30 mouse cellular contexts compared by ENCODE assay signal in the genomic region with DNA sequence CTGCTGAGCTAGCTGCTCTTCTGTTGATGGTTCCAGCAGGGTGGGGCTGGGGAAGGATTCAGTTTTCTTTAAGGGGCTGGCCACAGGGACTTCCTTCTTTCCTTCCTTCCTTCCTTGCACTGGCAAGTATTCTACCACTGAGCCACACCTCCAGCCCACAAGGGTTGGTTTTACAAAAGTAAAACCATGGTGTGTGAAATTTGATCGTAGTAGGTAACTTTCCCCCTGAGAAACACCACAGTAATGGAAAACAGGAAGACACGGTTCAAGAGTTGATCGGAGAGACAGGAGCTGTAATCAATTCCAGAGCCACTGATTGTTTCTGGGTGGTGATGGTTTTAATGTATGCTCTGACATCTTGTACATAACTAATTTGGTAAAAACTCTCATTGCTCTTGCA. TPM values are rescaled to one million over a fixed set of nuclear protein-coding genes. Genes with fewer than 3 reads are reported as not detected.
DNase-seq lines count a peak whose midpoint lies in the region; ATAC-seq and TF ChIP-seq lines count a peak whose summit lies in the region.
"Had no signal": no experiment of that assay in that cellular context is flagged by ENCODE, and none has a peak within 500 bp of the region (broad histone marks: within the 10 kb centered on the region; RNA-seq: fewer than 3 reads in every experiment).

No protein-coding gene starts in this region.

- no peaks in the 10 kb centered on the region for H3K9me3 ChIP-seq in E14TG2a.4 (ENCODE audit: low read length)
- no peaks in the 10 kb centered on the region for H3K9me3 ChIP-seq in embryonic facial prominence, embryonic 10.5 days
- no peaks in the 10 kb centered on the region for H3K9me3 ChIP-seq in limb, embryonic 14.5 days (ENCODE audit: control insufficient read depth, low read length)
- H3K9me3 ChIP-seq: hindbrain, embryonic 15.5 days; limb, embryonic 13.5 days; liver, embryonic 12.5 days; midbrain, embryonic 10.5 days; midbrain, embryonic 15.5 days had no signal

- H3K4me3 ChIP-seq in E14TG2a.4 (replicated peaks; ENCODE audit: low read length), result 0 out of 2 replicates have a peak overlapping the region, but pooled peaks have one; percentile 2
- no peak overlapping the region for H3K4me3 ChIP-seq in embryonic facial prominence, embryonic 10.5 days
- H3K4me3 ChIP-seq in limb, embryonic 14.5 days (replicated peaks; ENCODE audit: low read length), result no peak overlapping the region
- H3K4me3 ChIP-seq in lung, adult 2 months (replicated peaks; ENCODE audit: extremely low read depth, low read depth, low read length), result no peak overlapping the region
- H3K4me3 ChIP-seq: erythroblast, embryonic 14.5 days; hindbrain, embryonic 15.5 days; limb, embryonic 13.5 days; liver, embryonic 12.5 days; midbrain, embryonic 10.5 days; midbrain, embryonic 15.5 days had no signal

- WGBS in embryonic facial prominence, embryonic 10.5 days, result 34% methylated on average over 3 of the region's 3 CpGs
- WGBS in limb, embryonic 14.5 days, result 26% methylated on average over 3 of the region's 3 CpGs
- 66% methylated on average over 3 of the region's 3 CpGs for WGBS in lung, adult 2 months

- H3K4me2 ChIP-seq in limb, embryonic 14.5 days (replicated peaks; ENCODE audit: low read depth, low read length, severe bottlenecking), result no peak overlapping the region
- H3K4me2 ChIP-seq: heart, embryonic 11.5 days; hindbrain, embryonic 15.5 days; limb, embryonic 13.5 days; liver, embryonic 12.5 days; midbrain, embryonic 15.5 days had no signal

- no peak for TF ChIP-seq POLR2A in limb, embryonic 14.5 days (IDR thresholded peaks at IDR 0.05; ENCODE audit: borderline replicate concordance, extremely low read depth, insufficient read depth, insufficient read length)
- no peak for TF ChIP-seq POLR2A in lung, adult 2 months (IDR thresholded peaks at IDR 0.05; ENCODE audit: borderline replicate concordance, extremely low read depth, low read depth, low read length)

- peak; percentile 32 for DNase-seq in embryonic facial prominence, embryonic 10.5 days (ENCODE audit: low spot score)
- peak; percentile 30 for DNase-seq in forelimb bud, embryonic 11.5 days (ENCODE audit: low read depth, low spot score)
- no peak for DNase-seq in limb, embryonic 14.5 days (ENCODE audit: low spot score)
- no peak for DNase-seq in lung, adult 2 months
- no peak for DNase-seq in lung, postnatal 25 days (ENCODE audit: low spot score)
- no peak for DNase-seq in frontal cortex, postnatal 14 days (ENCODE audit: low spot score in 2 of 2)
- DNase-seq in frontal cortex, postnatal 10 days (ENCODE audit: low spot score in 2 of 2), result no peak
- DNase-seq: adrenal gland, postnatal 25 days; cerebellum, adult 18-20 months; cerebellum, postnatal 10 days; gastrocnemius, postnatal 25 days; heart, adult 18-20 months; kidney, adult 2 months; kidney, postnatal 36 days; liver, postnatal 0 days; right cerebral cortex, adult 18-20 months; spleen, adult 18-20 months; thymus, postnatal 14 days had no signal

- no peak overlapping the region for H3K9ac ChIP-seq in limb, embryonic 14.5 days (ENCODE audit: low read depth, low read length, severe bottlenecking)
- H3K9ac ChIP-seq: hindbrain, embryonic 15.5 days; limb, embryonic 13.5 days; liver, embryonic 12.5 days; liver, postnatal 0 days; midbrain, embryonic 15.5 days had no signal

- peak overlapping the region; percentile 42; the same call in 1 of the 2 replicates for H3K27ac ChIP-seq in embryonic facial prominence, embryonic 10.5 days (replicated peaks)
- H3K27ac ChIP-seq in limb, embryonic 14.5 days (replicated peaks; ENCODE audit: low read depth, low read length), result 0 out of 2 replicates have a peak overlapping the region, but pooled peaks have one; percentile 9
- H3K27ac ChIP-seq: hindbrain, embryonic 15.5 days; limb, embryonic 13.5 days; liver, embryonic 12.5 days; macrophage; midbrain, embryonic 10.5 days; midbrain, embryonic 15.5 days had no signal

- no peaks in the 10 kb centered on the region for H3K36me3 ChIP-seq in E14TG2a.4 (ENCODE audit: insufficient read depth, low read length)
- no peaks in the 10 kb centered on the region for H3K36me3 ChIP-seq in embryonic facial prominence, embryonic 10.5 days (replicated peaks)
- no peaks in the 10 kb centered on the region for H3K36me3 ChIP-seq in limb, embryonic 14.5 days (ENCODE audit: control insufficient read depth, insufficient read depth, low read length)
- H3K36me3 ChIP-seq: hindbrain, embryonic 15.5 days; limb, embryonic 13.5 days; liver, embryonic 12.5 days; midbrain, embryonic 10.5 days; midbrain, embryonic 15.5 days had no signal

- ATAC-seq in limb, embryonic 14.5 days (ENCODE audit: low FRiP score, low read depth), result peak; percentile 45; the same call in 1 of the 2 replicates
- ATAC-seq: forebrain, embryonic 16.5 days; liver, embryonic 12.5 days; liver, postnatal 0 days; lung, postnatal 0 days; midbrain, embryonic 15.5 days; Patski had no signal

- no peaks in the 10 kb centered on the region for H3K27me3 ChIP-seq in E14TG2a.4 (ENCODE audit: insufficient read depth, low read length)
- no peaks in the 10 kb centered on the region for H3K27me3 ChIP-seq in embryonic facial prominence, embryonic 10.5 days (replicated peaks; ENCODE audit: low read depth, poor library complexity, severe bottlenecking)
- H3K27me3 ChIP-seq in limb, embryonic 14.5 days (ENCODE audit: control insufficient read depth, insufficient read depth, low read length), result no peaks in the 10 kb centered on the region
- H3K27me3 ChIP-seq: hindbrain, embryonic 15.5 days; limb, embryonic 13.5 days; midbrain, embryonic 15.5 days; Patski had no signal

- TF ChIP-seq CTCF in E14TG2a.4 (conservative IDR thresholded peaks at IDR 0.05; ENCODE audit: low read length), result no peak
- no peak for TF ChIP-seq CTCF in lung, adult 2 months (IDR thresholded peaks at IDR 0.05; ENCODE audit: insufficient read depth, low read length)

- peaks cover 70% of the 10 kb centered on the region for H3K4me1 ChIP-seq in E14TG2a.4 (replicated peaks; ENCODE audit: low read depth, low read length)
- peaks cover 60% of the 10 kb centered on the region for H3K4me1 ChIP-seq in embryonic facial prominence, embryonic 10.5 days
- H3K4me1 ChIP-seq in limb, embryonic 14.5 days (ENCODE audit: control insufficient read depth, insufficient read depth, low read length), result peaks cover 32% of the 10 kb centered on the region
- no peaks in the 10 kb centered on the region for H3K4me1 ChIP-seq in lung, adult 2 months (ENCODE audit: control insufficient read depth, insufficient read depth, low read length)
- H3K4me1 ChIP-seq: liver, embryonic 12.5 days had no signal

RNA-seq across cellular contexts. Expression of a gene that starts 18.6 kb away (rescaled TPM):
- polyA plus RNA-seq in embryonic facial prominence, embryonic 10.5 days (2016; fragmentation: Nextera tagmentation; extraction: Ambion mirVana), result 9.9 and 10.4 TPM in 2 replicates
- 17.3 and 17.7 TPM in 2 replicates for polyA plus RNA-seq in limb, embryonic 14.5 days (2012; rRNA removed)
- polyA plus RNA-seq in limb, embryonic 14.5 days (2014; fragmentation: Nextera tagmentation; extraction: Ambion mirVana), result 13.3 and 16.3 TPM in 2 replicates
- 17.8 and 24.3 TPM in 2 replicates for polyA plus RNA-seq in lung, adult 2 months (2012; rRNA removed)

RNA-seq across cellular contexts. Expression of a gene that starts 34.0 kb away (rescaled TPM):
- 10.9 and 11.5 TPM in 2 replicates for polyA plus RNA-seq in embryonic facial prominence, embryonic 10.5 days (2016; fragmentation: Nextera tagmentation; extraction: Ambion mirVana)
- 15.2 and 18.7 TPM in 2 replicates for polyA plus RNA-seq in limb, embryonic 14.5 days (2012; rRNA removed)
- 10.0 and 10.3 TPM in 2 replicates for polyA plus RNA-seq in limb, embryonic 14.5 days (2014; fragmentation: Nextera tagmentation; extraction: Ambion mirVana)
- polyA plus RNA-seq in lung, adult 2 months (2012; rRNA removed), result 13.0 and 13.5 TPM in 2 replicates

Comparison
In these comparisons a context has a peak if more than half of its experiments do, and no peak if none do; other contexts are left out.
1. DNase-seq: peak in embryonic facial prominence, embryonic 10.5 days (single experiment) and forelimb bud, embryonic 11.5 days (single experiment); none in limb, embryonic 14.5 days (single experiment), lung, adult 2 months (single experiment), lung, postnatal 25 days (single experiment), frontal cortex, postnatal 14 days (0 of 2) and frontal cortex, postnatal 10 days (0 of 2).